Mouse (Mus musculus) spleen, postnatal 10 days (tissue): Measurements from ENCODE around the gene Plp2.
A peak's percentile ranks its signal among the peaks of the same experiment; 100 is the strongest.
"Not testable (repeated sequence)": the region's sequence is repeated elsewhere in the genome, so short reads cannot be mapped to it uniquely, and the experiment has no call there.

ENCODE experiments used
- DNase-seq, 2 experiments: peaks; one replicate each; pipeline ENCODE4 v3.0.0; 2021 to 2022; ENCODE audit warnings: low spot score in 2 of 2

The Plp2 gene

GRCm38 (mm10) chrX:7670921-7671623, at the start of gene Plp2:
Gene Plp2, minus strand, starts transcription at chrX:7671390.
- peak in 1 of 2 experiments; percentile 39 for DNase-seq

GRCm38 (mm10) chrX:7716058-7716457, 44.9 kb upstream of the Plp2 start:
- DNase-seq, result not testable (repeated sequence)

- DNase-seq, result peak; percentile 79 to 94
These were observed 43.1 kb upstream of the Plp2 start, which contains the start of gene Wdr45 for GRCm38 (mm10) chrX:7714135-7714899. Gene Wdr45, plus strand, starts transcription at chrX:7714333.

- not testable (repeated sequence) for DNase-seq
These were observed 42.6 kb upstream of the Plp2 start for GRCm38 (mm10) chrX:7713764-7714134.

- DNase-seq, result peak; percentile 60 to 85
These were observed 25.8 kb upstream of the Plp2 start, which contains the start of gene Gpkow for GRCm38 (mm10) chrX:7696954-7697381. Gene Gpkow, plus strand, starts transcription at chrX:7697131.

GRCm38 (mm10) chrX:7696520-7696919, 25.3 kb upstream of the Plp2 start:
- no peak for DNase-seq

GRCm38 (mm10) chrX:7692862-7693261, 21.7 kb upstream of the Plp2 start:
- peak in 1 of 2 experiments; percentile 51 for DNase-seq

- DNase-seq, result no peak
These were observed 19.3 kb upstream of the Plp2 start for GRCm38 (mm10) chrX:7690486-7690885.

GRCm38 (mm10) chrX:7688321-7688720, 17.1 kb upstream of the Plp2 start:
- DNase-seq, result no peak

GRCm38 (mm10) chrX:7680864-7681263, 9.7 kb upstream of the Plp2 start, which contains the start of gene Magix:
Gene Magix, minus strand, starts transcription at chrX:7681251.
- no peak for DNase-seq

GRCm38 (mm10) chrX:7680057-7680412, 8.8 kb upstream of the Plp2 start:
- DNase-seq, result no peak

- DNase-seq, result peak; percentile 72 to 90
These were observed 8.3 kb upstream of the Plp2 start for GRCm38 (mm10) chrX:7679405-7680056.

GRCm38 (mm10) chrX:7678986-7679385, 7.8 kb upstream of the Plp2 start:
- DNase-seq, result no peak

GRCm38 (mm10) chrX:7675001-7675380, 3.8 kb upstream of the Plp2 start:
- DNase-seq, result no peak

GRCm38 (mm10) chrX:7674284-7675000, 3.3 kb upstream of the Plp2 start:
- DNase-seq, result peak in 1 of 2 experiments; percentile 35

GRCm38 (mm10) chrX:7673578-7674281, 2.5 kb upstream of the Plp2 start:
- peak in 1 of 2 experiments; percentile 58 for DNase-seq

- no peak for DNase-seq
These were observed 1.5 kb upstream of the Plp2 start for GRCm38 (mm10) chrX:7672739-7673138.

GRCm38 (mm10) chrX:7670390-7670881, 754 bp downstream of the Plp2 start:
- peak; percentile 61 to 75 for DNase-seq

GRCm38 (mm10) chrX:7665739-7666502, 5.3 kb downstream of the Plp2 start:
- no peak for DNase-seq

- no peak for DNase-seq
These were observed 6.4 kb downstream of the Plp2 start for GRCm38 (mm10) chrX:7664791-7665190.
